Mouse (Mus musculus): Measurements from ENCODE around the gene Plch2.

DNA sequence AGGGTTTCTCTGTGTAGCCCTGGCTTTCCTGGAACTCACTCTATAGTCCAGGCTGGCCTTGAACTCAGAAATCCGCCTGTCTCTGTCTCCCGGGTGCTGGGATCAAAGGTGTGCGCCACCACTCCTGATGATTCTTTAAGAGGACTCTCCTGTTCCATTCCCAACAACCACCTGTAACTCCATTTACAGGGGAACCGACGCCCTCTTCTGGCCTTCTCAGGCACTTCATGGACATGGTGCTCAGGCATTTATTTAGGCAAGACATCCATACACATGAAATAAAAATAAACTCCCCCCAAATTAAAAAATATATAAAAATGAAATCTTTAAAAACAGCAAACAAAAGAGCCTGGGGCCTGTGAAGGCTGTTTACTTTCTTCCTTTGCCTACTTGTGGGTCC lies 89.4 kb downstream of the Plch2 start:
- TF ChIP-seq CTCF (IDR thresholded peaks at IDR 0.05; ENCODE audit: insufficient read depth, low read depth, low read length) (no peak), POLR2A (IDR thresholded peaks at IDR 0.05; ENCODE audit: insufficient read depth, low read depth, low read length) (no peak)

All from olfactory bulb, adult 2 months (tissue).